ENCODE assay signal across 17 mouse cellular contexts in the genomic region with DNA sequence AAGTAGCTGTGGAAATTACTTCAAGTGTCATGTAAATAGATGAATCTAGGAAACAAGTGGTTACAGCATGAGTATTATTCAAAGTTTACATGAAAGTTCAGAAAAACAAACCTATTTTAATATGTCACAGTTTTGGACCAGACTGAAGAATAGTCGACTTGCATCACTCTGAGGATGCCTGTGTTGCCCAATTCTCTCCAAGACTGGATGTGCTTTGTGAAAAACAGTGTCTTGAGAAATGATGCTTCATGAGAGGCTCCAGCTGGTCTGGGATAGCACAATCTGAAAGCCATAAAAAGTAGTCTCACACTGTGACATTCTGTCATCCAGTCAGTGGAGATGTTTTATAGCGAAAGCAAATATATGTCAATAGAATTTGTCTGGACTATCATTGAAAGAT. TPM values are rescaled to one million over a fixed set of nuclear protein-coding genes. Genes with fewer than 3 reads are reported as not detected.
A peak's percentile ranks its signal among the peaks of the same experiment; 100 is the strongest.
DNase-seq lines count a peak whose midpoint lies in the region; ATAC-seq and TF ChIP-seq lines count a peak whose summit lies in the region.
"Had no signal": no experiment of that assay in that cellular context is flagged by ENCODE, and none has a peak within 500 bp of the region (broad histone marks: within the 10 kb centered on the region; RNA-seq: fewer than 3 reads in every experiment).

No protein-coding gene starts in this region.

- ATAC-seq in heart, embryonic 11.5 days (replicated peaks; ENCODE audit: insufficient number of reproducible peaks, low FRiP score, low TSS enrichment) = no peak
- peak; percentile 93 for ATAC-seq in lung, embryonic 16.5 days (ENCODE audit: low read depth)
- ATAC-seq: forebrain, embryonic 15.5 days had no signal

- H3K27ac ChIP-seq in gastrocnemius, adult 2 months = peak overlapping the region; percentile 28; the same call in 1 of the 2 replicates
- no peak overlapping the region for H3K27ac ChIP-seq in heart, embryonic 11.5 days (ENCODE audit: low read depth, low read length)
- no peak overlapping the region for H3K27ac ChIP-seq in lung, embryonic 16.5 days (ENCODE audit: low read length)
- H3K27ac ChIP-seq: embryonic facial prominence, embryonic 12.5 days; forebrain, embryonic 15.5 days; heart, adult 2 months; hindbrain, embryonic 15.5 days had no signal

- 84% methylated on average over 2 of the region's 2 CpGs for WGBS in heart, embryonic 11.5 days (ENCODE audit: insufficient replicate concordance)
- WGBS in lung, embryonic 16.5 days = 61% methylated on average over 2 of the region's 2 CpGs

- intact Hi-C loops in gastrocnemius, adult 2 months (cut with DNase I) = no loop called here

- H3K4me3 ChIP-seq in gastrocnemius, adult 2 months = no peak overlapping the region
- no peak overlapping the region for H3K4me3 ChIP-seq in heart, embryonic 11.5 days (ENCODE audit: low read depth, low read length)
- no peak overlapping the region for H3K4me3 ChIP-seq in lung, embryonic 16.5 days (ENCODE audit: low read length)
- H3K4me3 ChIP-seq: embryonic facial prominence, embryonic 12.5 days; forebrain, embryonic 15.5 days; heart, adult 2 months; hindbrain, embryonic 15.5 days had no signal

- no peaks in the 10 kb centered on the region for H3K9me3 ChIP-seq in heart, embryonic 11.5 days (replicated peaks; ENCODE audit: control insufficient read depth, low read length)
- H3K9me3 ChIP-seq in lung, embryonic 16.5 days (ENCODE audit: control insufficient read depth, low read length) = no peaks in the 10 kb centered on the region
- H3K9me3 ChIP-seq: embryonic facial prominence, embryonic 12.5 days; forebrain, embryonic 15.5 days; hindbrain, embryonic 15.5 days had no signal

- DNase-seq in gastrocnemius, adult 2 months = peak; percentile 16
- DNase-seq in gastrocnemius, postnatal 10 days = no peak
- peak; percentile 32 to 37 for DNase-seq in heart, adult 9 months (ENCODE audit: low spot score in 2 of 2)
- peak; percentile 8 for DNase-seq in lung, postnatal 25 days (ENCODE audit: low spot score)
- DNase-seq in kidney, postnatal 36 days = no peak
- DNase-seq in thymus, postnatal 4 days = no peak
- DNase-seq: adrenal gland, postnatal 14 days; cerebellum, adult 11-12 months; cerebellum, adult 9-10 months; cerebellum, postnatal 25 days; gastrocnemius, postnatal 36 days had no signal

- H3K27me3 ChIP-seq in heart, embryonic 11.5 days (ENCODE audit: control insufficient read depth, insufficient read depth, low read length) = no peaks in the 10 kb centered on the region
- no peaks in the 10 kb centered on the region for H3K27me3 ChIP-seq in lung, embryonic 16.5 days (ENCODE audit: control insufficient read depth, insufficient read depth, low read depth, low read length)
- H3K27me3 ChIP-seq: embryonic facial prominence, embryonic 12.5 days; forebrain, embryonic 15.5 days; hindbrain, embryonic 15.5 days had no signal

- no peak overlapping the region for H3K4me2 ChIP-seq in heart, embryonic 11.5 days
- H3K4me2 ChIP-seq in lung, embryonic 16.5 days (ENCODE audit: low read depth, low read length) = no peak overlapping the region
- H3K4me2 ChIP-seq: embryonic facial prominence, embryonic 12.5 days; forebrain, embryonic 15.5 days; hindbrain, embryonic 15.5 days had no signal

- no peaks in the 10 kb centered on the region for H3K4me1 ChIP-seq in heart, embryonic 11.5 days (ENCODE audit: control insufficient read depth, insufficient read depth, low read length)
- no peaks in the 10 kb centered on the region for H3K4me1 ChIP-seq in lung, embryonic 16.5 days (replicated peaks; ENCODE audit: control insufficient read depth, insufficient read depth, low read length)
- H3K4me1 ChIP-seq: embryonic facial prominence, embryonic 12.5 days; forebrain, embryonic 15.5 days; hindbrain, embryonic 15.5 days had no signal

- H3K9ac ChIP-seq in heart, embryonic 11.5 days (ENCODE audit: low read depth, low read length) = no peak overlapping the region
- no peak overlapping the region for H3K9ac ChIP-seq in lung, embryonic 16.5 days (ENCODE audit: low read length)
- H3K9ac ChIP-seq: embryonic facial prominence, embryonic 12.5 days; forebrain, embryonic 15.5 days; hindbrain, embryonic 15.5 days had no signal

- no peaks in the 10 kb centered on the region for H3K36me3 ChIP-seq in heart, embryonic 11.5 days (ENCODE audit: control insufficient read depth, insufficient read depth, low read length)
- H3K36me3 ChIP-seq in lung, embryonic 16.5 days (ENCODE audit: control insufficient read depth, insufficient read depth, low read length) = no peaks in the 10 kb centered on the region
- H3K36me3 ChIP-seq: embryonic facial prominence, embryonic 12.5 days; forebrain, embryonic 15.5 days; hindbrain, embryonic 15.5 days had no signal

- TF ChIP-seq CTCF in gastrocnemius, adult 2 months (IDR thresholded peaks at IDR 0.05) = no peak

RNA-seq across cellular contexts. Expression of a gene that starts 43.8 kb away (rescaled TPM):
- total RNA-seq in gastrocnemius, adult 2 months (2021) = 10 to 100 TPM in 1 of 2 experiments, 1 to 10 TPM in 1; 8.2 to 19.4 TPM
- 1 to 10 TPM; 9.3 to 9.6 TPM for total RNA-seq in gastrocnemius, postnatal 10 days (2021)
- polyA plus RNA-seq in heart, embryonic 11.5 days (2014; fragmentation: Nextera tagmentation; extraction: Ambion mirVana) = 6.6 and 7.0 TPM in 2 replicates
- polyA plus RNA-seq in lung, embryonic 16.5 days (2015; fragmentation: Nextera tagmentation; extraction: Ambion mirVana) = 5.7 TPM in 2 replicates

Comparison
In these comparisons a context has a peak if more than half of its experiments do, and no peak if none do; other contexts are left out.
1. DNase-seq: peak in gastrocnemius, adult 2 months (single experiment), heart, adult 9 months (2 of 2) and lung, postnatal 25 days (single experiment); none in gastrocnemius, postnatal 10 days (single experiment), kidney, postnatal 36 days (0 of 2) and thymus, postnatal 4 days (single experiment).